Mouse (Mus musculus) kidney, embryonic 16.5 days (tissue): Measurements from ENCODE around the gene Fbxo31. TPM values are rescaled to one million over a fixed set of nuclear protein-coding genes. Genes with fewer than 3 reads are reported as not detected.
A peak's percentile ranks its signal among the peaks of the same experiment; 100 is the strongest.
"Not testable (repeated sequence)": the region's sequence is repeated elsewhere in the genome, so short reads cannot be mapped to it uniquely, and the experiment has no call there.

ENCODE experiments used
- ATAC-seq: fragments of 200-750 bp; cut with Nextera tagmentation; 2 replicates; pipeline ENCODE4 v1.8.0; 2017; ENCODE audit warnings: moderate TSS enrichment; ENCODE audit not compliant: low FRiP score, low TSS enrichment
- H3K27ac ChIP-seq: fragments of 300-500 bp; sonication (generic); 2 replicates; pipeline ENCODE4 v1.5.1; 2014; ENCODE audit warnings: low read length
- H3K27me3 ChIP-seq: fragments of 300-500 bp; sonication (generic); 2 replicates; pipeline ENCODE4 v1.6.1; 2014; ENCODE audit warnings: low read length, control low read depth, mixed read lengths; ENCODE audit not compliant: insufficient read depth
- H3K36me3 ChIP-seq: fragments of 300-500 bp; sonication (generic); 2 replicates; pipeline ENCODE4 v1.6.1; 2014; ENCODE audit warnings: low read length, control low read depth, mixed read lengths; ENCODE audit not compliant: insufficient read depth
- H3K4me1 ChIP-seq: fragments of 300-500 bp; sonication (generic); 2 replicates; pipeline ENCODE4 v1.6.1; 2014; ENCODE audit warnings: low read length, control low read depth, mixed read lengths; ENCODE audit not compliant: insufficient read depth
- H3K4me2 ChIP-seq: fragments of 300-500 bp; sonication (generic); replicated peaks from 2 replicates; pipeline ENCODE4 v1.6.1; 2014; ENCODE audit warnings: low read depth, low read length
- H3K4me3 ChIP-seq: fragments of 300-500 bp; sonication (generic); 2 replicates; pipeline ENCODE4 v1.5.1; 2014; ENCODE audit warnings: mild to moderate bottlenecking, low read length
- H3K9ac ChIP-seq: fragments of 300-500 bp; sonication (generic); replicated peaks from 2 replicates; pipeline ENCODE4 v1.6.1; 2014; ENCODE audit warnings: low read length
- H3K9me3 ChIP-seq: fragments of 300-500 bp; sonication (generic); 2 replicates; pipeline ENCODE4 v1.6.1; 2016; ENCODE audit warnings: low read length, control low read depth
- WGBS: fragments of 180-500 bp; shearing (Covaris S2); extraction: QIAGEN DNeasy Blood & Tissue Kit; methylation state at CpG from one replicate; pipeline ENCODE4 v1.1.7; 2014; 5-methylcytosine and 5-hydroxymethylcytosine counted together
- polyA plus RNA-seq: library from polyadenylated mRNA; unstranded; fragments of >200 nt; fragmentation: Nextera tagmentation; extraction: Ambion mirVana; gene quantifications from 2 replicates; pipeline ENCODE4 v1.2.1, GENCODE M21; 2015

The Fbxo31 gene
- polyA plus RNA-seq, 1 experiment from 2014 or later: 14.7 TPM

- Histone ChIP-seq H3K9ac (no peak overlapping the region), H3K36me3 (peaks cover 83% of the 10 kb centered on the region), H3K27ac (no peak overlapping the region), H3K27me3 (no peaks in the 10 kb centered on the region), H3K4me3 (no peak overlapping the region), H3K9me3 (no peaks in the 10 kb centered on the region), H3K4me1 (no peaks in the 10 kb centered on the region), H3K4me2 (no peak overlapping the region)
- 93% methylated on average over 12 of the region's 12 CpGs for WGBS
- ATAC-seq: no peak
These were observed 25.2 kb upstream of the Fbxo31 start for GRCm38 (mm10) chr8:121603801-121604200.

GRCm38 (mm10) chr8:121602860-121603259 lies 24.3 kb upstream of the Fbxo31 start:
- Histone ChIP-seq H3K9ac (no peak overlapping the region), H3K4me3 (no peak overlapping the region), H3K27me3 (no peaks in the 10 kb centered on the region), H3K4me1 (no peaks in the 10 kb centered on the region), H3K27ac (no peak overlapping the region), H3K9me3 (no peaks in the 10 kb centered on the region), H3K4me2 (no peak overlapping the region), H3K36me3 (peaks cover 78% of the 10 kb centered on the region)
- 31% methylated on average over 3 of the region's 3 CpGs for WGBS
- ATAC-seq: peak; percentile 29; the same call in 1 of the 2 replicates

- H3K9ac ChIP-seq: no peak overlapping the region
- H3K27ac ChIP-seq: no peak overlapping the region
- peaks cover 78% of the 10 kb centered on the region for H3K36me3 ChIP-seq
- H3K4me3 ChIP-seq: no peak overlapping the region
- no peaks in the 10 kb centered on the region for H3K9me3 ChIP-seq
- 0 out of 2 replicates have a peak, but pooled peaks have one; percentile 5 for ATAC-seq
- no peak overlapping the region for H3K4me2 ChIP-seq
- no peaks in the 10 kb centered on the region for H3K4me1 ChIP-seq
- WGBS: 93% methylated on average over 12 of the region's 12 CpGs
- H3K27me3 ChIP-seq: no peaks in the 10 kb centered on the region
These were observed 23.8 kb upstream of the Fbxo31 start for GRCm38 (mm10) chr8:121602411-121602810.

GRCm38 (mm10) chr8:121599842-121600241 lies 21.2 kb upstream of the Fbxo31 start:
- H3K9me3 ChIP-seq: no peaks in the 10 kb centered on the region
- H3K4me3 ChIP-seq: no peak overlapping the region
- no peak for ATAC-seq
- H3K27ac ChIP-seq: no peak overlapping the region
- no peaks in the 10 kb centered on the region for H3K4me1 ChIP-seq
- no peaks in the 10 kb centered on the region for H3K27me3 ChIP-seq
- WGBS: 86% methylated on average over 14 of the region's 14 CpGs
- no peak overlapping the region for H3K4me2 ChIP-seq
- peaks cover 71% of the 10 kb centered on the region for H3K36me3 ChIP-seq
- H3K9ac ChIP-seq: no peak overlapping the region

- Histone ChIP-seq H3K9ac (no peak overlapping the region), H3K9me3 (no peaks in the 10 kb centered on the region), H3K36me3 (peaks cover 67% of the 10 kb centered on the region), H3K27me3 (no peaks in the 10 kb centered on the region), H3K4me1 (no peaks in the 10 kb centered on the region), H3K4me2 (no peak overlapping the region), H3K27ac (no peak overlapping the region), H3K4me3 (no peak overlapping the region)
- WGBS: 35% methylated on average over 7 of the region's 7 CpGs
- ATAC-seq: peak; percentile 67; the same call in 1 of the 2 replicates
These were observed 20.3 kb upstream of the Fbxo31 start for GRCm38 (mm10) chr8:121598892-121599291.

GRCm38 (mm10) chr8:121598190-121598589 lies 19.6 kb upstream of the Fbxo31 start:
- Histone ChIP-seq H3K36me3 (peaks cover 63% of the 10 kb centered on the region), H3K9ac (no peak overlapping the region), H3K9me3 (no peaks in the 10 kb centered on the region), H3K27ac (no peak overlapping the region), H3K4me3 (no peak overlapping the region), H3K4me2 (no peak overlapping the region), H3K27me3 (no peaks in the 10 kb centered on the region), H3K4me1 (no peaks in the 10 kb centered on the region)
- ATAC-seq: no peak
- 91% methylated on average over 7 of the region's 7 CpGs for WGBS

- not testable (repeated sequence) for H3K4me1 ChIP-seq, ATAC-seq, H3K9ac ChIP-seq, H3K4me3 ChIP-seq, H3K27ac ChIP-seq, H3K9me3 ChIP-seq, H3K27me3 ChIP-seq, H3K4me2 ChIP-seq
- WGBS: 77% methylated on average over 2 of the region's 2 CpGs
- peaks cover 57% of the 10 kb centered on the region for H3K36me3 ChIP-seq
These were observed 18.9 kb upstream of the Fbxo31 start for GRCm38 (mm10) chr8:121597492-121597891.

- Histone ChIP-seq H3K4me2 (no peak overlapping the region), H3K9me3 (no peaks in the 10 kb centered on the region), H3K27me3 (no peaks in the 10 kb centered on the region), H3K9ac (no peak overlapping the region), H3K27ac (no peak overlapping the region), H3K4me1 (peaks cover 15% of the 10 kb centered on the region), H3K36me3 (peaks cover 31% of the 10 kb centered on the region), H3K4me3 (no peak overlapping the region)
- ATAC-seq: no peak
- 77% methylated on average over 9 of the region's 9 CpGs for WGBS
These were observed 15.4 kb upstream of the Fbxo31 start for GRCm38 (mm10) chr8:121593983-121594382.

- whole genome bisulfite sequencing: 89% methylated on average over 5 of the region's 5 CpGs
- Histone ChIP-seq H3K9me3 (no peaks in the 10 kb centered on the region), H3K27ac (no peak overlapping the region), H3K27me3 (no peaks in the 10 kb centered on the region), H3K9ac (no peak overlapping the region), H3K36me3 (peaks cover 31% of the 10 kb centered on the region), H3K4me1 (peaks cover 15% of the 10 kb centered on the region), H3K4me2 (no peak overlapping the region), H3K4me3 (no peak overlapping the region)
- no peak for ATAC-seq
These were observed 14.7 kb upstream of the Fbxo31 start for GRCm38 (mm10) chr8:121593293-121593692.

GRCm38 (mm10) chr8:121591178-121592066 lies 12.8 kb upstream of the Fbxo31 start:
- H3K4me3 ChIP-seq: peak overlapping the region; percentile 86
- H3K27me3 ChIP-seq: no peaks in the 10 kb centered on the region
- peak overlapping the region; percentile 71 for H3K4me2 ChIP-seq
- peak; percentile 33; the same call in 1 of the 2 replicates for ATAC-seq
- H3K4me1 ChIP-seq: peaks cover 15% of the 10 kb centered on the region
- H3K36me3 ChIP-seq: peaks cover 17% of the 10 kb centered on the region
- no peaks in the 10 kb centered on the region for H3K9me3 ChIP-seq
- peak overlapping the region; percentile 32; the same call in 1 of the 2 replicates for H3K27ac ChIP-seq
- peak overlapping the region; percentile 85 for H3K9ac ChIP-seq
- 12% methylated on average over 20 of the region's 20 CpGs for WGBS
